Mouse (Mus musculus) thymus, postnatal 0 days (tissue): ENCODE results near the gene Trim10. TPM values are rescaled to one million over a fixed set of nuclear protein-coding genes. Genes with fewer than 3 reads are reported as not detected.
"Not testable (repeated sequence)": the region's sequence is repeated elsewhere in the genome, so short reads cannot be mapped to it uniquely, and the experiment has no call there.

Experiments used
- DNase-seq: peaks from one replicate; pipeline ENCODE4 v3.0.0-alpha.2; 2015; ENCODE audit warnings: low spot score
- polyA plus RNA-seq: library from polyadenylated mRNA; unstranded; fragments of >200 nt; fragmentation: Nextera tagmentation; extraction: Ambion mirVana; gene quantifications from 2 replicates; pipeline ENCODE4 v1.2.1, GENCODE M21; 2015

Trim10 gene
- polyA plus RNA-seq, 1 experiment from 2014 or later = 0.09 TPM

DNA sequence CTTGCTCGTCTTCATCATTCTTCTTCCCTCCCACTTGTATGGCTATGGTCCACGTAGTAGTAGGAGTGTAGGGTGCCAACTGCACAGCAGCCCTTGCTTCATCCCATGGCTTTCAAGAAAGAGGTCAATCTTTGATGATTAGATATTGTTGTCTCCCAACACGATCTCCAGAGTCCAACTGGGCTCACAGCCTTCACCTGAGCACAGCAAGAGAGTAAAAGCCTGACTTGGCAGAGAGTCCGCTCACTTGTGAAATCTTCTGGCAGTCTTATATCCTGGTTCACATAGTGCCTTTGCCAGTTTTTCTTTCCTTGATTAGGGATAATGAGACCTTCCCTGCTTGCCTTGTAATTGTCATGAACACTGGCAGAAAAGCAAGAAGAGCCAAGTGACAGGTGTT lies 13.1 kb upstream of the Trim10 start:
- DNase-seq = no peak

GRCm38 (mm10) chr17:36858181-36858580 lies 11.2 kb upstream of the Trim10 start:
- DNase-seq = no peak

GRCm38 (mm10) chr17:36861680-36862079 lies 7.7 kb upstream of the Trim10 start:
- no peak for DNase-seq

DNA sequence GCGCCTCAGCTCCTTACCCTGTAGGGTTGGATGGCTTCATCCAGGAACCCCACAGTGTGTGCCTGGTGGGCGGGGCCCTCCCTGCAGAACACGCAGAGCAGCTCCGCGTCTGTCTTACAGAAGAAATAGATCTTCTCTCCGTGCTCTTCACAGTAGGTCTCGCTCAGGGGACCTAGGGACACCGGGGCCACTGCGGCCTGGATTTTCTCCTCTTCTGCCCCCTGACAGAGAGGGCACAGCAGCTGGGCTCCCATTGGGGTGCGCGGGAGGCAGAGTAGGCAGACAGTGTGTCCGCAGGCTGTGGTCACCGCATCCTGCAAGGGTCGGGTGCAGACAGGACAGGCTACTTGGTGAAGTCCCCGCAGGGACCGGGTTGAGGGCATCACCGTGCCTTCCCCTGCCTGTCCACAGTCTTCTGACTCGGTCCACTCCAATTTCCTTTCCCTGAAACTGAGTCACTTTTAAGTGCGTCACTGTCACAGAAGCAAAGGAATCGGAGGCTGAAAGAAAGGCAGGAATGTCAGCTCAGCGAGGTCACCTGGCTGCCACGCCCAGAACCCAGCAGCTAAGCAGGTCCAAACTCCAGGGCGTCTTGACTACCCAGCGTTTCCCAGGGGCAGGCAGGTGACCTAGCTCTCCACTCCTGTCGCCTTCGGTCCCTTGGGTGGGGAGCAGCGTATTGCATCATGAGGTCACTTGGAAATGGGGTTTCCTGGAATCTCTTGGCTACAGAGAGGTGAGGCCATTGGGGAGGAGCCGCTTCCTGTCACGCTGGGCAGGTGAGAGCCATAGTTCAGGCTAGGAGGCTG lies 2.5 kb upstream of the Trim10 start, which contains the start of gene Trim15:
Gene Trim15 (minus strand): TSS at position 492 of the 809 bp plus-strand sequence.
- no peak for DNase-seq

DNA sequence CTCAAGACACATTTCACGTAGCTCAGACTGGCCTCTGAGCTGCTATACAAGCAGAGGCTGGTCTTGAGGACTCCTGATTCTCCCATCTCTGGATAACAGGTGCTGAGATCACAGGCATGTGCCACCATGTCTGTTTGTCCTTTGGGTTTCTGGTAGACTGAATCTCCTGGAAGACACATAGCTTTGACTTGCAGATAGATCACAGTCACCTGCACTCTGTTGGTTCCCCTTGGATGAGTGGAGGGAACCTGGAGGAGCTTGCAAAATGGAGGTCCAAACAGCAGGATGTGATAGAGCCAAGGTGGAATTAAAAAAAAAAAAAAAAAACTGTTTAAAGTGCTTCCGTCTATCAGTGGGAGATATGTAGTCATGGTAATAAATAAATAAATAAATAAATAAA lies 538 bp upstream of the Trim10 start:
- DNase-seq = no peak

DNA sequence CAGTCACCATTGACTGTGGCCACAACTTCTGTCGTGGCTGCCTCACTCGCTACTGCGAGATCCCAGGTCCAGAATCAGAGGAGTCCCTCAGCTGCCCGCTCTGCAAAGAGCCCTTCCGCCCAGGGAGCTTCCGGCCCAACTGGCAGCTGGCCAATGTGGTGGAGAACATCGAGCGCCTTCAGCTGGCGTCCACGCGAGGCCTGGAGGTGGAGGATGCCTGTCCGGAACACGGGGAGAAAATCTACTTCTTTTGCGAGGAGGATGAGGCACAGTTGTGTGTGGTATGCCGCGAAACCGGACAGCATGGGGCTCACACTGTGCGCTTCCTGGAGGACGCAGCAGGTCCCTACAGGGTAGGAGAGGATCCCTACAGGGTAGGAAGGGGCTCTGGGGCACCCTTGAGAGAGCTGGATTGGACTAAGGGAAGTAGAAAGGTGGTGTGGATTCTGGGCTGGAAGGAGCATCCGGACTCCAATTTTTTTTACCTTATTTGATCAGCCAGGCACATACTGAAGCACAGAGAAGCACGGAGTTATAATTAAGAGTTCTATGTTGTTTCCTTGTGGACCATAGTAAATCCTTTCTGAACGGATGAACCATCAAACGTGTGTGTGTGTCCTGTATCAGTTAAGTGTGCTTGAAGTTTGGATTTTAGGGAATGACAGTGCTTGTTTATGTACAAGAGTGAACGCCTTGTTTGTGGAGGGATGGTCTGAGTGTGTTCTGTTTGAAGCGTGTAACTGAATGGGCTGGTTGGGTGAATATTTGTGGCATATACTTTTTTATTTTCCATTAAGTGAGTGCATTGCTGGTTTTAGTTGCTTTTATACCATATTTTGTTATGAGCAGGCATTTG lies 809 bp downstream of the Trim10 start:
- DNase-seq = no peak

GRCm38 (mm10) chr17:36874636-36875035 lies 5.3 kb downstream of the Trim10 start:
- no peak for DNase-seq

GRCm38 (mm10) chr17:36883350-36883749 lies 14.0 kb downstream of the Trim10 start:
- no peak for DNase-seq

- no peak for DNase-seq
Measured at GRCm38 (mm10) chr17:36885132-36885790, 15.9 kb downstream of the Trim10 start.

GRCm38 (mm10) chr17:36890073-36890903 lies 20.9 kb downstream of the Trim10 start, which contains the start of gene Trim40:
Gene Trim40 (minus strand): TSS chr17:36890123.
- DNase-seq = no peak

DNA sequence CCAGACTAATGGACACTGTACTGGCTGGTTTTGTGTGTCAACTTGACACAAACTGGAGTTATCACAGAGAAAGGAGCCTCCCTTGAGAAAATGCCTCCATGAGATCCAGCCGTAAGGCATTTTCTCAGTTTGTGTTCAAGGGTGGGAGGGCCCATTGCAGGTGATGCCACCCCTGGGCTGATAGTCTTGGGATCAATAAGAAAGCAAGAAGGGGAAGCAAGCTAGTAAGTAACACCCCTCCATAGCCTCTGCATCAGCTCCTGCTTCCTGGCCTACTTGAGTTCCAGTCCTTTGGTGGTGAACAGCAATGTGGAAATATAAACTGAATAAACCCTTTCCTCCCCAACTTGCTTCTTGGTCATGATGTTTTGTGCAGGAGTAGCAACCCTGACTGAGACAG lies 22.1 kb downstream of the Trim10 start:
- DNase-seq = not testable (repeated sequence)

- DNase-seq = peak; percentile 40
Measured at GRCm38 (mm10) chr17:36892362-36892761, 23.0 kb downstream of the Trim10 start.

DNA sequence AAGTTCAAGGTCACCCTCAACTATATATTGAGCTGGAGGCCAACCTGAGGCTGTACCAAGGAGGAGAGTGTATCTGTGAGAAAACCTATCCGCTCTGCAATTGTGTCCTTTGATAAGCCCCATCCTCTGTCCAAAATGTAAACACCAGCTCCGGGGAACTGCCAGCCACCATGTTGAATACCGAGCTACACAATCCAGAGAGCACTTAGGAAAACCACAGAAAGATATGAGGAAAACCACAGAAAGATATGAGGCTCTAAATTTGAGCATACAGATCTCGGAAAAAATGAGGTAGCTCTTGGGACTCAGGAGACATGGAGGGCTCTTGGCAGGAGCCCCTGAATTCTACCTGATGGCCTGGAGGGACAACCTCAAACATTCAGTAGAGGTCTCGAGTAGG lies 24.0 kb downstream of the Trim10 start:
- no peak for DNase-seq

- DNase-seq = no peak
Measured at GRCm38 (mm10) chr17:36896583-36896982, 27.2 kb downstream of the Trim10 start.

GRCm38 (mm10) chr17:36897065-36897464 lies 27.7 kb downstream of the Trim10 start:
- DNase-seq = no peak

GRCm38 (mm10) chr17:36897552-36898205 lies 28.3 kb downstream of the Trim10 start, which contains the start of gene Trim31:
Gene Trim31 (plus strand): TSS chr17:36898118.
- no peak for DNase-seq

DNA sequence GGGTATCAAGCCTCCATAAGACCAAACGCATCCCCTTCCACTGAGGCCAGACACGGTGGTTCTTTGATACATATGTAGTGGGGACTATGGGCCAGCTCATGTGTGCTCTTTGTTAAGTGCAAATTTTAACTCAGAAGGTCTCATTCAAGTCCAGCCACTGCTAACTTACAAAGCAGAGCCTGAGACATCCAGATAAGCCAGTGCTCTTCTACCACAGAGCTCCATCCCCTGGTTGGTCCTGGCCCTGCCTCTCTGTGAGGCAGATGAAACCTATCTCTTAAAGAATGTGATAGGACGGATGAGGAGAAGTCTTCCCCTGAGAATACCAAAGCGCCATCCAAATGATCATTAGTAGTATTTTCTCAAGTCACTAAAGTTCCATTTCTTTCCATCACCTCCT lies 30.0 kb downstream of the Trim10 start:
- DNase-seq = no peak

DNA sequence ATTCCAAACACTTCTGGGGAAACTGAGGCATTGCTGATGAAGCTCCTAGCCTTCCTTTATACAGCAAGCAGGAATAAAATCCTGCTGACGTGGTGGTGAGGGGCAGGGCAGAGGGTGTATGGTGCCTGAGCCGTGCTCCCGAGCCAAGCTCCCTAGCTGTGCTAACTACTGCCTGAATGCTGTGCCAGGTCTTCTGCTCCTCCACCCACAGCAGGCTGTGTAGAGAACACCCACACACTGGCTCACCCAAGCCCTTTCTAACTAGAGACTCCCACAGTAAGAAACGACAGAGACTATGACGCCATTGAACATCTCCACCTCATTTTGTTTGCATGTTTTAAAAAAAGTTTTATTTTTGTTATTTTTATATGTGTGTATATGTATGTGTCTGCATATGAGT lies 30.6 kb downstream of the Trim10 start:
- no peak for DNase-seq

GRCm38 (mm10) chr17:36900691-36901090 lies 31.3 kb downstream of the Trim10 start:
- peak; percentile 5 for DNase-seq

DNA sequence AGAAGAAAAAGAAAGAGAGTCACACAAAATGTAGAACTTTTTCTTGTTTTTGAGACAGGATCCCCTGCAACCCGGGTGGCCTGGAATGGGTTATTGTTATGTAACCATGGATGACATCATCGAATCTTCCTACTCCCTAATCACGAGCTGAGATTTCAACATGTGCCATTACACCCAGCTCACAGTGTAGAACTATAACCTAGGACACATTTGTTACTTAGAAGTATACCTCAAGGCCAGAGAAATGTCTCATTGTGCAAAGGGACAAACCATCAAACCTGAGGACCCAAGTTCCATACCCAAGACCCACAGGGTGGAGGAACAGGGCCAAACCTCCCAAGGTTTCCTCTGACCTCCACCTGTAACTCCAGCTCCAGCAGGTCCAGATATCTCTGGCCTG lies 34.3 kb downstream of the Trim10 start:
- DNase-seq = no peak
